Mouse (Mus musculus): ENCODE data around the gene Ms4a4d. TPM values are rescaled to one million over a fixed set of nuclear protein-coding genes. Genes with fewer than 3 reads are reported as not detected.

Ms4a4d gene
- polyA plus RNA-seq (2014; fragmentation: Illumina TruSeq; extraction: RNeasy Lipid Tissue Mini Kit (QIAGEN cat#74804); ENCODE audit: low read depth, low replicate concordance) = 6.2 TPM

GRCm38 (mm10) chr19:11536593-11536992, at the start of gene Ms4a4d:
Gene Ms4a4d (plus strand): TSS chr19:11536801.

GRCm38 (mm10) chr19:11516246-11516645, 20.4 kb upstream of the Ms4a4d start, which contains the start of gene Ms4a6b:
Gene Ms4a6b (plus strand): TSS chr19:11516512.

DNA sequence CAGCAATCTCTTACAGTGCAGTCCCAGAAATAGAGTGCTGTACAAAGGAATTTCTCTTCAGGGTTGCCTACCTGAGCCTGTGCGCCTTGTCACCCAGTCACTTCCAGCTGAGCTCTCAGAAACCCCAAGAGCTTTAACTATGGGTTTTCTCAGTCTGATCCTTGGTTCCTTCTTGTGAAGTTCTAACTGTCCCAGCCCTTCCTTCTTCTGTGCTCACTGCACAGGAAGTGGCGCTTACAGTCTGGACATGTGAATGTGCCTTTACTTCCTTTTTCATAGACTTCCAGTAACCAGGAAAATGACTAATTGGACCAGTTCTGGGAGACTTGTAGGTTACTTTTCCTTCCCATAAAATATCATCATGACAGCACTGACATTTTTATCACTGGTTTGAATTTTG, 68.0 kb downstream of the Ms4a4d start, which contains the start of gene Ms4a6d:
Gene Ms4a6d, minus strand, starts transcription at position 247 of the 400 bp plus-strand sequence.

Other genes starting within 250 kb of the Ms4a4d start
- gene Ms4a14, start 222.3 kb upstream of the Ms4a4d start, polyA plus RNA-seq (2014; fragmentation: Illumina TruSeq; extraction: RNeasy Lipid Tissue Mini Kit (QIAGEN cat#74804); ENCODE audit: low read depth, low replicate concordance) = 959 TPM
- gene Ms4a7, start 200.7 kb upstream of the Ms4a4d start, polyA plus RNA-seq (2014; fragmentation: Illumina TruSeq; extraction: RNeasy Lipid Tissue Mini Kit (QIAGEN cat#74804); ENCODE audit: low read depth, low replicate concordance) = 2.5 TPM
- 1.9 TPM for gene Ms4a4a, start 161.3 kb upstream of the Ms4a4d start, polyA plus RNA-seq (2014; fragmentation: Illumina TruSeq; extraction: RNeasy Lipid Tissue Mini Kit (QIAGEN cat#74804); ENCODE audit: low read depth, low replicate concordance)
- 0.39 TPM for gene Ms4a4c, start 132.0 kb upstream of the Ms4a4d start, polyA plus RNA-seq (2014; fragmentation: Illumina TruSeq; extraction: RNeasy Lipid Tissue Mini Kit (QIAGEN cat#74804); ENCODE audit: low read depth, low replicate concordance)
- gene Ms4a4b, start 93.2 kb upstream of the Ms4a4d start, polyA plus RNA-seq (2014; fragmentation: Illumina TruSeq; extraction: RNeasy Lipid Tissue Mini Kit (QIAGEN cat#74804); ENCODE audit: low read depth, low replicate concordance) = 4.5 TPM
- gene Ms4a6c, start 67.4 kb upstream of the Ms4a4d start, polyA plus RNA-seq (2014; fragmentation: Illumina TruSeq; extraction: RNeasy Lipid Tissue Mini Kit (QIAGEN cat#74804); ENCODE audit: low read depth, low replicate concordance) = 4.7 TPM
- gene Gm8369, start 50.9 kb upstream of the Ms4a4d start, polyA plus RNA-seq (2014; fragmentation: Illumina TruSeq; extraction: RNeasy Lipid Tissue Mini Kit (QIAGEN cat#74804); ENCODE audit: low read depth, low replicate concordance) = 6.6 TPM
- 3.4 TPM for gene Ms4a6b, start 20.3 kb upstream of the Ms4a4d start, polyA plus RNA-seq (2014; fragmentation: Illumina TruSeq; extraction: RNeasy Lipid Tissue Mini Kit (QIAGEN cat#74804); ENCODE audit: low read depth, low replicate concordance)
- gene Ms4a6d, start 68.0 kb downstream of the Ms4a4d start, polyA plus RNA-seq (2014; fragmentation: Illumina TruSeq; extraction: RNeasy Lipid Tissue Mini Kit (QIAGEN cat#74804); ENCODE audit: low read depth, low replicate concordance) = 1.1 TPM
- gene Ms4a2, start 86.9 kb downstream of the Ms4a4d start, polyA plus RNA-seq (2014; fragmentation: Illumina TruSeq; extraction: RNeasy Lipid Tissue Mini Kit (QIAGEN cat#74804); ENCODE audit: low read depth, low replicate concordance) = not detected
- not detected for gene Ms4a3, start 104.0 kb downstream of the Ms4a4d start, polyA plus RNA-seq (2014; fragmentation: Illumina TruSeq; extraction: RNeasy Lipid Tissue Mini Kit (QIAGEN cat#74804); ENCODE audit: low read depth, low replicate concordance)
- gene Oosp2, start 123.8 kb downstream of the Ms4a4d start, polyA plus RNA-seq (2014; fragmentation: Illumina TruSeq; extraction: RNeasy Lipid Tissue Mini Kit (QIAGEN cat#74804); ENCODE audit: low read depth, low replicate concordance) = not detected
- not detected for gene Oosp1, start 154.3 kb downstream of the Ms4a4d start, polyA plus RNA-seq (2014; fragmentation: Illumina TruSeq; extraction: RNeasy Lipid Tissue Mini Kit (QIAGEN cat#74804); ENCODE audit: low read depth, low replicate concordance)
- not detected for gene Oosp3, start 160.3 kb downstream of the Ms4a4d start, polyA plus RNA-seq (2014; fragmentation: Illumina TruSeq; extraction: RNeasy Lipid Tissue Mini Kit (QIAGEN cat#74804); ENCODE audit: low read depth, low replicate concordance)
- 0.62 TPM for gene Gif, start 210.8 kb downstream of the Ms4a4d start, polyA plus RNA-seq (2014; fragmentation: Illumina TruSeq; extraction: RNeasy Lipid Tissue Mini Kit (QIAGEN cat#74804); ENCODE audit: low read depth, low replicate concordance)
- 31.1 TPM for gene Mrpl16, start 233.6 kb downstream of the Ms4a4d start, polyA plus RNA-seq (2014; fragmentation: Illumina TruSeq; extraction: RNeasy Lipid Tissue Mini Kit (QIAGEN cat#74804); ENCODE audit: low read depth, low replicate concordance)